Mouse (Mus musculus) forebrain, embryonic 11.5 days (tissue): ENCODE data around the gene Napepld. TPM values are rescaled to one million over a fixed set of nuclear protein-coding genes. Genes with fewer than 3 reads are reported as not detected.

Source experiments
- ATAC-seq: fragments of 200-750 bp; cut with Nextera tagmentation; replicated peaks from 2 replicates; pipeline ENCODE4 v1.8.0; 2017; ENCODE audit warnings: moderate TSS enrichment; ENCODE audit not compliant: low FRiP score
- DNase-seq: peaks from one replicate; pipeline ENCODE4 v3.0.0-alpha.2; 2017; ENCODE audit warnings: low spot score
- H3K27ac ChIP-seq: fragments of 300-500 bp; sonication (generic); 2 replicates; pipeline ENCODE4 v1.5.1; 2014; ENCODE audit warnings: low read depth, low read length
- H3K27me3 ChIP-seq: fragments of 300-500 bp; sonication (generic); 2 replicates; pipeline ENCODE4 v1.6.1; 2014; ENCODE audit warnings: mild to moderate bottlenecking, low read length, mixed read lengths; ENCODE audit not compliant: control insufficient read depth, insufficient read depth
- H3K36me3 ChIP-seq: fragments of 300-500 bp; sonication (generic); 2 replicates; pipeline ENCODE4 v1.6.1; 2014; ENCODE audit warnings: mild to moderate bottlenecking, low read length, moderate library complexity, mixed read lengths; ENCODE audit not compliant: control insufficient read depth, insufficient read depth
- H3K4me1 ChIP-seq: fragments of 300-500 bp; sonication (generic); replicated peaks from 2 replicates; pipeline ENCODE4 v1.6.1; 2014; ENCODE audit warnings: low read length, mixed read lengths; ENCODE audit not compliant: control insufficient read depth, insufficient read depth
- H3K4me2 ChIP-seq: fragments of 300-500 bp; sonication (generic); 2 replicates; pipeline ENCODE4 v1.6.1; 2014; ENCODE audit warnings: low read depth, mild to moderate bottlenecking, low read length, moderate library complexity, mixed read lengths; ENCODE audit not compliant: severe bottlenecking
- H3K4me3 ChIP-seq: fragments of 300-500 bp; sonication (generic); 2 replicates; pipeline ENCODE4 v1.5.1; 2014; ENCODE audit warnings: low read depth, low read length
- H3K9ac ChIP-seq: fragments of 300-500 bp; sonication (generic); 2 replicates; pipeline ENCODE4 v1.6.1; 2014; ENCODE audit warnings: low read length
- H3K9me3 ChIP-seq: fragments of 300-500 bp; sonication (generic); 2 replicates; pipeline ENCODE4 v1.6.1; 2016; ENCODE audit warnings: low read length, mixed read lengths; ENCODE audit not compliant: control insufficient read depth
- WGBS: fragments of 180-500 bp; shearing (Covaris S2); extraction: QIAGEN DNeasy Blood & Tissue Kit; methylation state at CpG from one replicate; pipeline ENCODE4 v1.1.7; 2014; 5-methylcytosine and 5-hydroxymethylcytosine counted together
- polyA plus RNA-seq: library from polyadenylated mRNA; unstranded; fragments of >200 nt; fragmentation: Nextera tagmentation; extraction: Ambion mirVana; gene quantifications from 2 replicates; pipeline ENCODE4 v1.2.1, GENCODE M21; 2014

Napepld gene
- polyA plus RNA-seq, 1 experiment from 2014 or later = 20.3 TPM

DNA sequence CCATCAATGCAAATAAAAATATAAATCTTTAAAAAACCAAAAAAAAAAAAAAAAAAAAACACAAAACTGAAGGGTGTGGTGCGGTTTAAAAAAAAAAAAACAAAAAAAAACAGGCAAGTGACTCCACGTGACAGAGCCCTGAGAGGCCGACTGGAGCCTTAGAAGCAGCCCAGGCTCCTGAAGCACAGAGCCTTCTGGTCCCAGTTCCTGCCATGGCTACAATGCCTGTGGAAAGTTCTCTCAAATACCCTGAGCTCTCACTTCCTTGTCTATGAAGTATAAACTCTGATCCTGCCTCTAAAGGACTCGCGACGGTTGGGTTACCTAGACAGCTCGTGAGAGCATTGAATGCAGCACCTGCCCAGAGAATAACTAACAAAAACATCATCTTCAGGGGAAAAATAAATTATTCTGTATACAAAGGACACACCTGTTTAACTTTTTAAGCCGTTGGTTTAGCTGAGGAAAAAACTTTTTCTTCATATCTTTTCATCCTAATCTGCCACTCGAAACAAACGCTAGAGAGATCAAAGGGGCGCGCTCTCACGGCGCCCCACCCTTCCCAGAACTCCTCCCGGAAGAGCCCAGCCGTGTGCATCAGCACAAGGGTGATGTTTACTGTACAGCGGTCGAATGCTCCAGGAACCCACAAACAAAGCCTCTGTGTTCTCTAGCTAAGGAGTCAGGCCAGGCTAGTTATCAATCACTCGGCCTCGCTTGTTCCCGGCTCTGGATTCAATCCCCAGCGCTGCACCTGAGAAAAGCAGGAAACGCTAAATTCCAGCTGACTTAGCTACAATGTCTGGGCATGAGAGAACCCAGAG is 28.2 kb downstream of the Napepld start:
- no peak overlapping the region for H3K4me2 ChIP-seq
- H3K4me3 ChIP-seq = no peak overlapping the region
- no peaks in the 10 kb centered on the region; the same call in 1 of the 2 replicates for H3K9me3 ChIP-seq
- WGBS = 68% methylated on average over 23 of the region's 23 CpGs
- H3K27me3 ChIP-seq = no peaks in the 10 kb centered on the region
- H3K27ac ChIP-seq = no peak overlapping the region
- ATAC-seq (0 out of 2 replicates have a peak, but pooled peaks have one; percentile 58), DNase-seq (no peak)
- H3K9ac ChIP-seq = no peak overlapping the region
- no peaks in the 10 kb centered on the region; the same call in 1 of the 2 replicates for H3K36me3 ChIP-seq
- 0 out of 2 replicates have a peak, but pooled peaks cover 2% of the 10 kb centered on the region for H3K4me1 ChIP-seq

DNA sequence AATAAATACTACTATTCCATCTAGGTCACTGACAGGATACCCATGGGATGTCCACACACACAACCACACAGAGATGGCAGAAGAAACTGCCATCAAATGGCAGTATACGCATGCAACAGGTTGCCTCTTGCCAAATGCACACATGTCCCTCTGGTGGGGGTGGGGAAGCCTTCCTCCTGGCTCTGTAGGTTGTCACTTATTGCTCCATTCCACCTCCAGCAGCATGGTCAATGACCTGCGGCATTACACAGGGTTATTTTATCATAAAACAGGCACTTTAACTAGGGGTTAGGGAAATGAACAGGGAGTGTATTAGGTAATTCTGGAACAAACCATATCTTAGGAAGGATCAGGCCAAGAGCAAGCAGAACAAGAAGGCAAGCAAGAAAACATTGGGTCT is 31.9 kb downstream of the Napepld start:
- ATAC-seq = no peak
- Histone ChIP-seq H3K4me3 (no peak overlapping the region), H3K27ac (no peak overlapping the region), H3K36me3 (no peaks in the 10 kb centered on the region; the same call in 1 of the 2 replicates), H3K9ac (no peak overlapping the region), H3K4me2 (no peak overlapping the region), H3K9me3 (no peaks in the 10 kb centered on the region), H3K27me3 (no peaks in the 10 kb centered on the region), H3K4me1 (0 out of 2 replicates have a peak, but pooled peaks cover 2% of the 10 kb centered on the region)
- WGBS = 96% methylated on average over 2 of the region's 2 CpGs
- peak; percentile 38 for DNase-seq

DNA sequence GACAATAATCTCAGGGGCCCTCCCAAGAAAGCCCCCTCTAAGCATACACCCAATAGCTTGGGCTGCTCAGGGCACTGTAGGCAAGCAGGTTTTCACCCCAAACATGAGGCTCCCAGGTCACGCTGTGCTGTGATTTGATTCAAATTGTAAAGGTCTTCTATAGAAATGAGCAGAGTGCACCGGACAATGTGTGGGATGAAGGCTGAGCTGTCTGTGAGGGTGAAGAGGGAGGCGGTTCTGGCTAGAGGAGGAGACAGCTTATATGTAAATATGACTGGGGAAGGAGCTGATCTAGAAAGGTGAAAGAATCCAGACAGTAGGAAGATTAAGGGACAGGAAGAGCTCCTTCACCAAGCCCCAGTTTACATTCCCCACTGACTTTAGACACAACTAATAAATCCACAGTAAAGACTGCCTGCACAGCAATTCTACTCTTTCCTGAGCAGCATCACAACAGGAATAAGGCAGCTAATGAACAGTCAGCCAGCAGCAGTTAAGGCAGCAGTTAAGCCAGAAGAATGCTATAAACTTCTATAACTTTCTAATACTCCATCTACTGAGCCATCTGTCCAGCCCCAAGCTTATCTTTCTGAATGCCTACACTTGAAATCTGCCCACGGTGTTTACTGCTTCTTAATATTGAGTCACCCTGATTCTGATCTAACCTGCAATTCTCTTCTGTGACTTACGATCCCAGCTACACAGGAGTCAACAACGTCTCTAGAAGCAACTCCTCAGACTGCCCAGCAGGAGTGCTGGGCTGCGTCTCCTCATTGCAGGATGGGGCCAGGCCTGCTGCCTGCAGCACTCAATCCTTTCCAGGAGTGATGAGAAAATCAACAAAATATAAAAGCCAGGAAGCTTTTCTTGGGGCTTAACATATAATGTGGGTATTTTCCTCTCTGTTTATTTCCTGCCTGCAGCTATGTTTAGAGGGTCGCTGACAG is 33.7 kb downstream of the Napepld start:
- WGBS = 66% methylated on average over 8 of the region's 8 CpGs
- Histone ChIP-seq H3K4me2 (no peak overlapping the region), H3K9me3 (no peaks in the 10 kb centered on the region), H3K4me1 (no peaks in the 10 kb centered on the region), H3K27me3 (no peaks in the 10 kb centered on the region), H3K4me3 (no peak overlapping the region), H3K27ac (no peak overlapping the region), H3K9ac (no peak overlapping the region), H3K36me3 (peaks cover 3% of the 10 kb centered on the region; the same call in 1 of the 2 replicates)
- DNase-seq (peak; percentile 25), ATAC-seq (no peak)

DNA sequence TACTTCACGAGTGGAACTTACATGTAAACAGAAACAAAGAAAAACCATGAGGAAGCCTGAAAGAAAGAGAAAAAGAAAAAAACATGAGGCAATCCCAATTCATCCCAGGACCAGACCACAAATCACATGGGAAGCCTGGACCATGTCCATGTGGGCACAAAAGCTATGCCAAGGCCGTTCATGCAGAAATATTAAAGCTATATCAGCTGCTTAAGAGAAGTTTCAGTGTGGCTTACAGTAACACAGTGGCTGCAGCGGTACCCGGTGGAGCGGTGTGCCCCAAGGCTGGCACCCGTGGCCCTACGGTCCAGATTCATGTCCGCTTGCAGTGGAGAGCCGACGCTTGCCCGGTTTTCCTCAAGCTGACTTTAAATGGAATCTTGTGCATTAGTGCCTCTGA is 38.1 kb downstream of the Napepld start:
- Histone ChIP-seq H3K27ac (no peak overlapping the region), H3K27me3 (no peaks in the 10 kb centered on the region), H3K4me1 (no peaks in the 10 kb centered on the region), H3K9ac (no peak overlapping the region), H3K9me3 (no peaks in the 10 kb centered on the region), H3K4me2 (no peak overlapping the region), H3K4me3 (no peak overlapping the region), H3K36me3 (peaks cover 5% of the 10 kb centered on the region; the same call in 1 of the 2 replicates)
- DNase-seq = peak; percentile 46
- no peak for ATAC-seq
- WGBS = 95% methylated on average over 11 of the region's 11 CpGs

DNA sequence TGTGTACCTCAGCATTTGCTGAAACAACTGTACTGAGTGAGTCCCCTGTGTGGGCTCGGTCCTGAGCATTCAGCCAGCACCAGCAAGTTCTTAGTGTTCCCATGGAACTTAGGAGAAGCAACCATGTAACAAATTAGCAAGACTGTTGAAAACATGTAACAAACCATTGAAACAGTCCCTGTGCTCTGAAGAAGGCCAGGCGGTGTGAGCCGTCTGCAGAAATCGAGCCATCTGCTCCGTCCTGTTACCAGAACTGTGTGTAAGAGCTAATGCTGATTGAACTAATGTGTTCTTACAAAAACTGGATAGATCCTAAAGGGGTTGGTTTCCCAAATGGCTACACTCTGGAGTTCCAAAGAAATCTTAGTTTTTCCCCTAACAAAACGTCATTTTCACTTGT is 40.3 kb downstream of the Napepld start:
- no peak for ATAC-seq
- H3K9me3 ChIP-seq = no peaks in the 10 kb centered on the region

DNA sequence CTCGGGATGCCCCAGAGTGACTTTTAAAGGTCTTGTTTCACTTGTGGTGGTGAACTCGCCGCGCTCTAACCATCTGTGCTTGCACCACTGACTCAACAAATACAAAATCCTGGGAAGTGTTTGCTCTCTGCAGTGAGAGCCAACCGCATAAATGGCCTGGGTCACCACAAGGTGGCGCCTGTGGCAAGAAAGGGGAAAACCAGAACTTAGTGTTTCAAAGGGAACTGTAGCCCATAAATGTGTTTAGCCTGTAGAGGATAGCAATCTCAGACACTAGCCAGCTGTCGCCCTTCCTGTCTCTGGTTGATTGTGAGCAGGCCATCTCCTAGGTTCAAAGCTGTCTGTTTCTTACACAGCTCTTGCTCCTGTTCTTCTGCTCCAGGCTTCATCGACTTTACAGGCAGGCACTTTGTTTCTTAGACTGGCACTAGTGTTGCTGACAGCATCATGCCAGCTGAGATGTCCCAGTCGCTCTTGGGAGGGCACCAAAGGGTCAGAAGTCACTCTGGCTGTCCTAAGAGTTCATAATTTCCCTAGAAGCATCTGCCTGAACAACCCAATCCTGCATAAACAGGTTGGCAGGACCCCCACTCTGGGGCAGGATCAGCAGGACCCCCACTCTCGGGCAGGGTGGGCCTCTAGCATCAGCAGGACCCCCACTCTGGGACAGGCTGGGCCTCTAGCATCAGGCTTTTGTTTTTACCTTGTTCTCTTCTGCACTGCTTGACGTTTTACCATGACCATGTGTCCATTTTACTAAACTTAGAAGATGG is 42.4 kb downstream of the Napepld start:
- H3K27me3 ChIP-seq = no peaks in the 10 kb centered on the region
- peaks cover 10% of the 10 kb centered on the region; the same call in 1 of the 2 replicates for H3K36me3 ChIP-seq
- no peak overlapping the region for H3K4me3 ChIP-seq
- no peaks in the 10 kb centered on the region for H3K4me1 ChIP-seq
- ATAC-seq = peak; percentile 82
- H3K27ac ChIP-seq = no peak overlapping the region
- 61% methylated on average over 11 of the region's 11 CpGs for WGBS
- no peak overlapping the region for H3K4me2 ChIP-seq
- peak; percentile 85 for DNase-seq
- no peak overlapping the region for H3K9ac ChIP-seq
- no peaks in the 10 kb centered on the region for H3K9me3 ChIP-seq

More for the DNA sequence above, 40.3 kb downstream of the Napepld start:
- Histone ChIP-seq H3K27me3 (no peaks in the 10 kb centered on the region), H3K4me1 (no peaks in the 10 kb centered on the region), H3K4me3 (no peak overlapping the region), H3K9ac (no peak overlapping the region), H3K27ac (no peak overlapping the region), H3K36me3 (peaks cover 5% of the 10 kb centered on the region; the same call in 1 of the 2 replicates), H3K4me2 (no peak overlapping the region)
- DNase-seq = no peak
- WGBS = 88% methylated on average over 6 of the region's 6 CpGs

DNA sequence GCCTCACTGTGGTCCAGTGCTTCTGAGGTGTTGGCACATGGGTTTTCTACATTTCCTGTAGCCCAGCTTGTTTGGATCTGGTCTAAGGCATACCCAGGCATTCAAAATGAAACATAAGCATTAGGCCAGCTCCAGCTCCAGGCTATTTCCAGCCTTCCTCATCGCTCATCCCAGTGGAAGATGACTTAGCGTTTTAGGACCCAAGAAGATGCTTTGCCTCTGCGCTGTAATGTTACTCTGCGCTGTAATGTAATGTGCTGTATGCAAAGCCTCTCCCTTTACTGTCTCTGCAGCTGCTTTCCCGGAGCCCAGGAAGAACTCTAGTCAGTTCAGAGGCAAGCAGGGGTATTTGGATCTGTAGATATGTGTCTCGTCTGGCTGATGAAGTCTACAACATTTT is 43.2 kb downstream of the Napepld start:
- Histone ChIP-seq H3K9me3 (no peaks in the 10 kb centered on the region), H3K27ac (no peak overlapping the region), H3K36me3 (peaks cover 12% of the 10 kb centered on the region; the same call in 1 of the 2 replicates), H3K4me3 (no peak overlapping the region), H3K9ac (no peak overlapping the region), H3K4me2 (no peak overlapping the region), H3K27me3 (no peaks in the 10 kb centered on the region), H3K4me1 (no peaks in the 10 kb centered on the region)
- DNase-seq (peak; percentile 35), ATAC-seq (no peak)
- WGBS = 89% methylated on average over 6 of the region's 6 CpGs

DNA sequence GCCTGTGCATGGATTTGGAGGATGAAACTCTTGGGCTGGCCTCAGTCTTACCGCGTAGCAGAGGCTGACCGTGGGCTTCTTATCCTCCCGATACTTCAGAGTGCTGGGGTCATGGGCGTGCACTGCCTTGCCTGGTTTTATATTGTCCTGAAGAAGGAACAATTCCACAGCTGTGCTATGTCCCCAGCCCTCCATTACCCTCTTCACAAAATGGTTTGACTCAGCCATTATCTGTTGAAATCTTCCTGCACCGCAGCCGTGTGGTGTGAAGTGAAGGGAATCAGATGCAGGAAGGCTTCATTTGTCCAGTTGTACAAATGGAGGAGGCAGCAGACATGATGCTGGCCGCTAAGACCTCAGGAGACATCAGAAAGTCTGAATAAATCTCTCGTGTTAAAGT is 44.3 kb downstream of the Napepld start:
- H3K4me3 ChIP-seq = no peak overlapping the region
- no peaks in the 10 kb centered on the region for H3K27me3 ChIP-seq
- ATAC-seq (no peak), DNase-seq (no peak)
- H3K4me1 ChIP-seq = no peaks in the 10 kb centered on the region
- H3K9me3 ChIP-seq = no peaks in the 10 kb centered on the region
- 93% methylated on average over 9 of the region's 9 CpGs for WGBS
- no peak overlapping the region for H3K9ac ChIP-seq
- no peak overlapping the region for H3K4me2 ChIP-seq
- peaks cover 11% of the 10 kb centered on the region; the same call in 1 of the 2 replicates for H3K36me3 ChIP-seq
- no peak overlapping the region for H3K27ac ChIP-seq
